Mouse (Mus musculus) 3T3-L1 (cell line): Measurements from ENCODE around the gene Srsx.
"Not testable (repeated sequence)": the region's sequence is repeated elsewhere in the genome, so short reads cannot be mapped to it uniquely, and the experiment has no call there.

Experiments
- DNase-seq: peaks from one replicate; pipeline ENCODE4 v3.0.0-alpha.2; 2015; ENCODE audit warnings: low read depth, low spot score

The Srsx gene

GRCm38 (mm10) chrX:123222381-123222780 lies at the start of gene Srsx:
Srsx (minus strand) TSS chrX:123222481.
- DNase-seq, result not testable (repeated sequence)

DNA sequence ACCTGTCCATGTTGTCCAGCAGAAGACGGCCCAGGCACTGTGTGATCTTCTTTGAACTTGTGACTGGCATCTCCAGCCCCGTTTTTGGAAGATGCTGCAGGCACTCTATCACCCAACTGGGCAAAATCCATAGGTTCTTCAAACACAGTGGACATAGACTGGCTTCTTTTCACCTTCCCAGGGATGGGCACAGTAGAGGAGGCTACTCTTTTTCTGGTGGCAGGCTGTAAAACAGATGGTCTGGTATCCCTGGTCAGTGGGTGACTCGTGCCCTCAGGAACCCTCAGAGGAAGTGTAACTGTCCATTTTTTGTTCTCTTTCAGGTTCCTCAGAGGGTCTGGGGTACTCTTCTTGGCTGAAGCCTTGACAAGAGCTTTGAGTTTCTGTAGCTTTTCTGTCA lies 24.5 kb upstream of the Srsx start, which contains the start of gene Gm17577:
Gene Gm17577 (minus strand): TSS at position 101 of the 400 bp plus-strand sequence.
- DNase-seq, result not testable (repeated sequence)
